Mouse (Mus musculus) adrenal gland, adult 10 weeks (tissue): ENCODE results near the gene Prl3b1. TPM values are rescaled to one million over a fixed set of nuclear protein-coding genes. Genes with fewer than 3 reads are reported as not detected.

Experiments used
- polyA plus RNA-seq: library from polyadenylated mRNA; stranded (reverse); fragments of 350-450 nt; fragmentation: Illumina TruSeq; extraction: RNeasy Lipid Tissue Mini Kit (QIAGEN cat#74804); gene quantifications from one replicate; pipeline ENCODE4 v1.2.3, GENCODE M21; 2014; ENCODE audit warnings: low read depth, low replicate concordance

Gene Prl3b1
- not detected for polyA plus RNA-seq

DNA sequence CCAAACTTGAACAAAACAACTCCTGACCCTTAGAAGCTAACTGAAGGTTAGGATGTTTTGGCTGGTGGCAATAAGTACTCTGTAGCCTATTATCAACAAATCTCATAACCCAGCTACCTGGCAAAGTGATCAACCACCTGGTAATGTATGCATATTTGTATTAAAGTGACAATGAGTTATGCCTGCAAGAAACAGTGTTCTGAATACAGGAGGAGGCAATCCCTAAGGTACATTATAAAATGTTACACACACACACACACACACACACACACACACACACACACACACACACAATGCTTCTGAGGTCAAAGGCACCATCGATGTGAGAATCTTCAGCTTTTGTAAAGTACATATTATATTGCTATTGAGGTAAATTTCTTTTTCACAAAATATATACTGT lies at the start of gene Prl3b1:
TSS of gene Prl3b1 (plus strand) at position 301 of the 400 bp plus-strand sequence.

DNA sequence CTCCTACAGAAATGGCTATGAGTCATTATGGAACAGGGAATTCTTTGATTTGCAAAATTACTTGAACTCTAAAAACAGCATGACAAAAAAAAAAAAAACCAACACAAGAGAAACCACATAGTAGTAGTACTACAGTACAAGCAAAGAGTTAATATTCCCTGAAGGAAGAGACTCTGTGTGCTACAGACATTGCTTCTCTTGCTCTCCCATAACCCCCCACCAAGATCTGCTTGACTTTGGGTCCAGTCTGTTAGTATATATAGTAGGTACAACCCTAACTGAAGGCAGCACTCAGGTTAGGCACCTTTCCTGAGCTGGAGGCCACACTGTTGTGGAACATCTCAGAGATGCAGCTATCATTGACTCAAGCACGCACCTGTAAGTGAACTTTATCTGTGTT lies 45.3 kb upstream of the Prl3b1 start, which contains the start of gene Prl3c1:
TSS of gene Prl3c1 (plus strand) at position 301 of the 400 bp plus-strand sequence.

DNA sequence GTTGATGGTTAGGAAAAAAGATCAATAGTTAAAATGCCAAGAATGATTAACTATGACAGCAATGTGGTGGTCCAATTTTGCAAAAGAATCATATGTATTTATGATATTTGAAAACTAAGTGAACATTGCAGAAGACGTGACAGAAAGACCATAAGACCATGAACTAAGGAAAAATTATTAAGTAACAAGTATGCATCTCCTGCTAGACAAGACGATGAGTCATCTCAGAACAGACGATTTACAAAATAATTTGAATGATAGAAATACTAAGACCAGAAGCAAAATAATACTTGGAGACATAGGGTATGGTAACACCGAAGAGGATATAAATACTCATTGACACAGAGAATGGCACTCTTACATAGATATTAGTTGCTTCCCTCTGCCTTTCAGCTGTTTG lies 17.5 kb downstream of the Prl3b1 start, which contains the start of gene Prl3a1:
TSS of gene Prl3a1 (plus strand) at position 301 of the 400 bp plus-strand sequence.

Other genes with a start within 250 kb of the Prl3b1 start
- not detected for gene Prl, start 184.3 kb upstream of the Prl3b1 start, polyA plus RNA-seq
- not detected for gene Prl3d1, start 147.7 kb upstream of the Prl3b1 start, polyA plus RNA-seq
- gene Prl3d2, start 120.1 kb upstream of the Prl3b1 start, polyA plus RNA-seq = not detected
- gene Prl3d3, start 85.1 kb upstream of the Prl3b1 start, polyA plus RNA-seq = not detected
- gene Prl3c1, start 45.2 kb upstream of the Prl3b1 start, polyA plus RNA-seq = not detected
- not detected for gene Prl3a1, start 17.6 kb downstream of the Prl3b1 start, polyA plus RNA-seq
- gene Prl6a1, start 70.8 kb downstream of the Prl3b1 start, polyA plus RNA-seq = not detected
- 43.7 TPM for gene Prl8a2, start 103.8 kb downstream of the Prl3b1 start, polyA plus RNA-seq
- not detected for gene Prl2b1, start 149.0 kb downstream of the Prl3b1 start, polyA plus RNA-seq
- gene Prl8a6, start 196.8 kb downstream of the Prl3b1 start, polyA plus RNA-seq = not detected